Mouse (Mus musculus) kidney, postnatal 36 days (tissue): ENCODE measurements at regions not wholly inside any gene's neighbourhood (a gene's known extent, or its start where the extent isn't known, plus 50 kb on each side); places are given as distances from the start of the nearest gene placed in this dataset.

Experiments
- DNase-seq, 2 experiments: peaks; one replicate each; pipeline ENCODE4 v3.0.0; 2021 to 2022; ENCODE audit warnings: mixed read lengths in 2 of 2

- DNase-seq = no peak
Measured at GRCm38 (mm10) chr3:12262342-12262741, 1926.9 kb upstream of the Gm38303 start.

DNA sequence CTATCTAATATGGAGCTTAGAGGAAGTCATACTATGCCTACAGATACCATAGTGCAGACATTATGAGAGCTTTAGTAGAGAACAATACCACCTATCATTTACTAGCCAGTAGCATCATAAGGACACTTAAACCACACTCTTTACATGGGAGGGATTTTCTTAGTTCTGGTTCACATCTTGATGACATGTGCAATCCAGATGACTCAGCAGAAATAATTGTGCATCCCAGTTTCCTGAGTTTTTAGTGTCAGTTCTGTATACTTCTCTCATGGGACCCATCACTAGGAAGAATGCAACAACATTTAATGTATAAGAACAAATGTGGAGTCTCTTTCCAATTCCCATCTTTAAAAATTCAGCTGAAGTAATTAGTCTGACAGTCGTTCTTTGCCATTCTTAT is 1922.2 kb upstream of the Gm38303 start:
- DNase-seq = no peak

GRCm38 (mm10) chr3:12246145-12246544 is 1910.7 kb upstream of the Gm38303 start:
- no peak for DNase-seq

DNA sequence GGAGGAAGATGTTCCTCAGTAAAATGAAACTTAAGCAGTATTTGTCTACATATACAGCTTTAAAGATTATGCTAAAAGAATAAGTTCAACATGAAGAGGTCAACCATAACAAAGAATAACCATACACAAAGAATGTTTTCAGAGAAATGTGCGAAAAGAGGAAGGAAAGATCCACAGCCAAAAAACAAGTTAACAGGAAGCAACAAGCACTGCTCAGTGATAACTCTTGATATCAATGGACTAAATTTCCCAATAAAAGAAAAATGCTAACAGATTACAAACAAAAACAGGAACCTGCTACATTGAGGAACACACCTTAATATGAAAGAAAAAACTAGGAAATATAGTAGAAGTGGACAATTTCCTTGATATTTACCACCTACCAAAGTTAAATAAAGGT is 1905.5 kb upstream of the Gm38303 start:
- DNase-seq = no peak

GRCm38 (mm10) chr3:12227741-12228480 is 1892.4 kb upstream of the Gm38303 start:
- peak; percentile 0 to 4 for DNase-seq

DNA sequence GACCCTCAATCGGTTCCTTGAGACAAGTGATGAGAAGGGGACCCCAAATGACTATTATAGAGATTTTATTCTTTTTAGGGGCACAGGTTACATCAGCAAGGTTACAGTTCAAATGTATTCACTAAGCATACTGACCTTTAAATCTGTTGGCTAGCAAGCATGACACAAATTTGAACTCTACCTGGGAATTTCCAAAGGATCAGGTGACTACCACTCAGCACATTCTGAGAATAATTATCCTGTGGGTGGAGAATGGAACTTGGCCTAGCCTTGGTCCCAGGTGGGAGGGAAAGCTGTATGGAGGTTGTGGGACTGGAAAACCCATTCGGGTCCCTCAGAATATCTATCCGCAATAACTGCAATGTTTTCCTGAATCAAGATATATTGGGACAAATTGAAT is 1891.3 kb upstream of the Gm38303 start:
- DNase-seq = peak; percentile 4 to 16

GRCm38 (mm10) chr3:12224851-12225250 is 1889.4 kb upstream of the Gm38303 start:
- no peak for DNase-seq

- no peak for DNase-seq
Measured at GRCm38 (mm10) chr3:12216035-12216434, 1880.6 kb upstream of the Gm38303 start.

DNA sequence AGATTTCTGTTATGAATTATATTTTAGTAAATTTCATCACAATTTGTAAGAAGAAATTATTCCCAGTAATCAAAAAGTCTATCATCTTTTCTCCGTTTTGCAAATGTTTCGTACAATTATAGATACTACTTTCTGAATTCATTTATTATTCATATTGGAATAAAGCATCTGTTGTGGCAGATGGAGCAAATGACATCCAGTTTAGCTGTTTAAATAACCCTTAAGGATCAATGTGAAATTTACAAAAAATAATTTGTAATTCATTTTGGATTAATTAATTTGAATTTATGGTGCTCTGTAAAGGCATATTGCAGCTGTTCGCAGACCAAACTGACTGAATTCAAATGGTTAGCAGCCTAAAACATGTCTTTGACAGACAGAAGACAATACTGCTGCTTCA is 1879.3 kb upstream of the Gm38303 start:
- no peak for DNase-seq

DNA sequence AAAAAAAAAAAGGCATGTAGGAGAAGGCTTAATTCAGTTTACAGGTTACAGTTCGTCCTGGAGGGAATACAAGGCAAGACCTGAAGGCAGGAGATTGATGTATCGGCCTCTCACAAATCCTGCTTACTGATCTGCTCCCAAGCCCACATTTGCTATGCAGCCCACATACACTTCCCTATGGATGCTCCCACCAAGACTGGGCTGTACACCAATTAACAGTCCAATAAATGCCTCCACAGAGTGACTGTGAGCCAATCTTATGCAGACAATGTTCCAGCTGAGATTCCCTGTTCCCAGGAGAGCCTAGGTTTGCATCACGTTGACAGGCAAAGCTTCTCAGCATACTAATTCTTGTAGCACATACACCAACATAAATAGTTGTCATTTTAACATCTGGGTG is 1837.9 kb upstream of the Gm38303 start:
- no peak for DNase-seq

GRCm38 (mm10) chr3:12151329-12151728 is 1815.8 kb upstream of the Gm38303 start:
- peak; percentile 5 to 6 for DNase-seq
